Mouse (Mus musculus) C2C12 (cell line): ENCODE data around the gene Lta. TPM values are rescaled to one million over a fixed set of nuclear protein-coding genes. Genes with fewer than 3 reads are reported as not detected.

ENCODE experiments used
- H3K27me3 ChIP-seq: one replicate; pipeline ENCODE4 v1.6.1; 2011; ENCODE audit not compliant: control insufficient read depth, insufficient read depth, insufficient read length
- H3K36me3 ChIP-seq: one replicate; pipeline ENCODE4 v1.6.1; 2011; ENCODE audit not compliant: control insufficient read depth, insufficient read depth
- H3K4me3 ChIP-seq: one replicate; pipeline ENCODE4 v1.5.1; 2011; ENCODE audit warnings: mild to moderate bottlenecking, control low read depth; ENCODE audit not compliant: poor library complexity, insufficient read depth, severe bottlenecking
- H3K79me2 ChIP-seq: one replicate; pipeline ENCODE4 v1.6.1; 2011; ENCODE audit not compliant: control insufficient read depth, insufficient read depth
- H3K79me3 ChIP-seq: one replicate; pipeline ENCODE4 v1.6.1; 2011; ENCODE audit warnings: low read depth, control low read depth
- H3ac ChIP-seq: one replicate; pipeline ENCODE3; 2011; ENCODE audit warnings: low read depth; ENCODE audit not compliant: control insufficient read depth, insufficient read length
- CEBPB ChIP-seq: IDR thresholded peaks from one replicate; pipeline ENCODE4 v1.6.1; 2011; ENCODE audit warnings: low read depth, mild to moderate bottlenecking, control low read depth, moderate library complexity
- CTCF ChIP-seq: IDR thresholded peaks from one replicate; pipeline ENCODE4 v1.5.1; 2011; ENCODE audit not compliant: control insufficient read depth, insufficient read depth, insufficient read length
- FOSL1 ChIP-seq: IDR thresholded peaks from one replicate; pipeline ENCODE4 v1.8.0; 2011; ENCODE audit warnings: mild to moderate bottlenecking, low read length; ENCODE audit not compliant: poor library complexity, insufficient read depth, severe bottlenecking
- MAX ChIP-seq: IDR thresholded peaks from one replicate; pipeline ENCODE4 v1.6.1; 2011; ENCODE audit warnings: mild to moderate bottlenecking, control low read depth
- MYOD1 ChIP-seq: IDR thresholded peaks from one replicate; pipeline ENCODE4 v1.6.1; 2011; ENCODE audit warnings: low read depth; ENCODE audit not compliant: control insufficient read depth, insufficient read length
- MYOG ChIP-seq: IDR thresholded peaks from one replicate; pipeline ENCODE4 v1.6.1; 2011; ENCODE audit not compliant: control insufficient read depth, insufficient read length; ENCODE audit errors: extremely low read depth
- USF1 ChIP-seq: IDR thresholded peaks from one replicate; pipeline ENCODE4 v1.6.1; 2011; ENCODE audit warnings: low read depth, mild to moderate bottlenecking, control low read depth, moderate library complexity
- polyA plus RNA-seq: library from polyadenylated mRNA; unstranded; fragments of >200 nt; fragmentation: generic; extraction: Trizol; gene quantifications from one replicate; pipeline ENCODE4 v1.2.1, GENCODE M21; 2012; ENCODE audit warnings: missing spikeins

Gene Lta
- polyA plus RNA-seq, 1 experiment, result 0.07 TPM

GRCm38 (mm10) chr17:35158850-35159593 lies 46.1 kb downstream of the Lta start:
- Histone ChIP-seq H3K27me3 (no peaks in the 10 kb centered on the region), H3ac (no peak overlapping the region), H3K79me2 (peaks cover 97% of the 10 kb centered on the region), H3K4me3 (no peak overlapping the region), H3K36me3 (peaks cover 91% of the 10 kb centered on the region), H3K79me3 (peaks cover 67% of the 10 kb centered on the region)
- TF ChIP-seq MYOG (no peak), MAX (no peak), CTCF (no peak), MYOD1 (no peak), USF1 (no peak), FOSL1 (no peak), CEBPB (no peak)

- peaks cover 100% of the 10 kb centered on the region for H3K36me3 ChIP-seq
- H3K27me3 ChIP-seq, result no peaks in the 10 kb centered on the region
- H3K79me3 ChIP-seq, result peaks cover 56% of the 10 kb centered on the region
- H3ac ChIP-seq, result no peak overlapping the region
- peaks cover 94% of the 10 kb centered on the region for H3K79me2 ChIP-seq
- no peak overlapping the region for H3K4me3 ChIP-seq
- TF ChIP-seq CEBPB (no peak), MYOG (no peak), CTCF (no peak), USF1 (no peak), MYOD1 (no peak)
Observed at GRCm38 (mm10) chr17:35157661-35158175, 47.4 kb downstream of the Lta start.

- no peak for TF ChIP-seq MYOG
- H3K36me3 ChIP-seq, result peaks cover 100% of the 10 kb centered on the region
- H3K4me3 ChIP-seq, result no peak overlapping the region
- H3K79me2 ChIP-seq, result peaks cover 94% of the 10 kb centered on the region
- no peaks in the 10 kb centered on the region for H3K27me3 ChIP-seq
- H3ac ChIP-seq, result no peak overlapping the region
- H3K79me3 ChIP-seq, result peaks cover 51% of the 10 kb centered on the region
Observed at GRCm38 (mm10) chr17:35157254-35157653, 47.9 kb downstream of the Lta start.

- Histone ChIP-seq H3K79me2 (peaks cover 92% of the 10 kb centered on the region), H3K79me3 (peaks cover 45% of the 10 kb centered on the region), H3K27me3 (no peaks in the 10 kb centered on the region), H3K4me3 (no peak overlapping the region), H3ac (no peak overlapping the region), H3K36me3 (peaks cover 100% of the 10 kb centered on the region)
- TF ChIP-seq FOSL1, result no peak
- TF ChIP-seq USF1, result no peak
- no peak for TF ChIP-seq CEBPB
- no peak for TF ChIP-seq CTCF
- no peak for TF ChIP-seq MYOD1
- TF ChIP-seq MAX, result no peak
- TF ChIP-seq MYOG, result no peak
Observed at GRCm38 (mm10) chr17:35156461-35157200, 48.5 kb downstream of the Lta start.

- TF ChIP-seq MYOD1, result no peak
- TF ChIP-seq CTCF, result no peak
- TF ChIP-seq CEBPB, result no peak
- TF ChIP-seq MYOG, result no peak
- TF ChIP-seq FOSL1, result no peak
- TF ChIP-seq MAX, result no peak
- no peaks in the 10 kb centered on the region for H3K27me3 ChIP-seq
- peaks cover 97% of the 10 kb centered on the region for H3K36me3 ChIP-seq
- no peak overlapping the region for H3ac ChIP-seq
- no peak overlapping the region for H3K4me3 ChIP-seq
- H3K79me3 ChIP-seq, result peaks cover 33% of the 10 kb centered on the region
- peaks cover 80% of the 10 kb centered on the region for H3K79me2 ChIP-seq
Observed at GRCm38 (mm10) chr17:35155451-35155850, 49.7 kb downstream of the Lta start.

DNA sequence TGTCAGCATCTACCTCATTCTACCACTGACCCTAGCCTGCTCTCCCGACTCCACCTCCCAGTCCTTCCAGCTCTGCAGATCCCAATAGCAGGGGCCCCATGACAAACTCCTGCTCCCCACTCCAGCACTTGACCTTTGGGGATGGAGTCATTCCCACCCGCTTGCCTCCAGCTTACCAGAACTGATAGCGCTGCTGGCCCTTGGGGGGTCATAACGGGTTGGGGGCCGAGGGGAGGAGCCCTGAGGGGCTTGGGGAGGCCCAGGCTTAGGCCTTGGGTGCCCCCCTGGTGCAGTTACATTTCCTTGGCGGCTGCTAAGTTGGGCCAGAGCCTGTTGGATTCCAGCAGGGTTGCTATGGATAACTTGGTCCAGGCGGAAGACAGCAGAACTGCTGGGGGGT lies 50.5 kb downstream of the Lta start:
- Histone ChIP-seq H3K79me2 (peaks cover 72% of the 10 kb centered on the region), H3K27me3 (no peaks in the 10 kb centered on the region), H3ac (no peak overlapping the region), H3K4me3 (no peak overlapping the region), H3K36me3 (peaks cover 97% of the 10 kb centered on the region), H3K79me3 (peaks cover 25% of the 10 kb centered on the region)
- TF ChIP-seq FOSL1 (no peak), MYOG (no peak), CTCF (no peak), MYOD1 (no peak), USF1 (no peak), MAX (no peak), CEBPB (no peak)
